Mouse (Mus musculus): ENCODE data around the gene Pcolce2. TPM values are rescaled to one million over a fixed set of nuclear protein-coding genes. Genes with fewer than 3 reads are reported as not detected.
"Not testable (repeated sequence)": the region's sequence is repeated elsewhere in the genome, so short reads cannot be mapped to it uniquely, and the experiment has no call there.

Gene Pcolce2
- 1 to 10 TPM; 4.1 to 4.6 TPM for total RNA-seq (2021)
- long read RNA-seq, full-length matches to known transcripts = 3 of 3 reads
- long read RNA-seq, partial matches to known transcripts = 0 of 3 reads
- long read RNA-seq, other reads (novel, unspliced or antisense) = 0 of 3 reads

- DNase-seq (ENCODE audit: low spot score in 2 of 2) = peak; percentile 16 to 30
Measured at GRCm38 (mm10) chr9:95637271-95638181, at the start of gene Pcolce2. Pcolce2 (plus strand) TSS chr9:95637601.

- DNase-seq (ENCODE audit: low spot score in 2 of 2) = no peak
Measured at GRCm38 (mm10) chr9:95588070-95588469, 49.3 kb upstream of the Pcolce2 start.

GRCm38 (mm10) chr9:95594291-95594690, 43.1 kb upstream of the Pcolce2 start:
- no peak for DNase-seq (ENCODE audit: low spot score in 2 of 2)

- DNase-seq (ENCODE audit: low spot score in 2 of 2) = no peak
Measured at GRCm38 (mm10) chr9:95597466-95598178, 39.8 kb upstream of the Pcolce2 start.

DNA sequence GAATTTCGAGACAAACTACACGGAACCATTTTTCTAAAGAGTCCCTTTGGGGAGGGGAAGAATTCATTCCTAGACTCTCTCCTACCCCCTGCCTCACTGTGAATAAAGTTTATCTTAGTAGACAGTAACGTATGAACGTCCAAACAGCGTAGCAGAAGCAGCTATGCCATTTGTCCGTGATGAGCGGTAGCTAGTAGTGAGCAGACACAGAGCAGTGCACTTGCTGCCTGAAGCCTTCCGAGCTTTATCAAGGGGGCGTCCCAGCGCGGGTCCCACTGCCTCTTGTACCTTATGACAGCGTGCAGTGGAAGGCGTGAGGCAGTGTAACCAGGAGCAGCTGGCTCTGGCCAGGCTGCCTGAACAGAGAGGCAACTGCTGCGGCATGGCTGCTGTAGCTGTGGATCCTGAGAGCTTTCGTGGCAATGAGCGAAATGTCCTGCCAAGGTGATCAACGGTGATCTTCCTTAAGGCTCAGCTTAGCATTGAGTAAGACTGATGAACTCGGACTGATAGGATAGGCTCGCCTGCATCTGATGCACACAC, 39.2 kb upstream of the Pcolce2 start:
- no peak for DNase-seq (ENCODE audit: low spot score in 2 of 2)

- DNase-seq (ENCODE audit: low spot score in 2 of 2) = no peak
Measured at GRCm38 (mm10) chr9:95599399-95599798, 38.0 kb upstream of the Pcolce2 start.

DNA sequence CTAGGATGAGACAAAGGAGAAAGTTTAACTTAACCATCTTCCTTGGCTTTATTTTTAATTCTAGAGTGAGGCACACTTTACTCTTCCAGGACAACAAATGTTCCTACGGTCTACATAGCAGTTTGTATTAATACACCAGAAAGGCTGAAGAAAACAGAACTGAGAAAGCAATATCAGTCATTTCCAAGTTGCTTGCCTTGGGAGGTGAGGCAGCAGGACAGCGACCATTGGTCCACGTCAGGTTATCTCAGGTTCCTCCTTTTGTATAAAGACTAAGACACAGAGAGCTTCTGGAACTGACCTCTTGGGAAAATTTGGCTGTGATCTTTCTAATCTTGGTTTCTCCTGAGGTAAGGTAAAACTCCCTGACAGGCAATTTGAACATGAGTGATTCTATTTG, 34.6 kb upstream of the Pcolce2 start:
- no peak for DNase-seq (ENCODE audit: low spot score in 2 of 2)

DNA sequence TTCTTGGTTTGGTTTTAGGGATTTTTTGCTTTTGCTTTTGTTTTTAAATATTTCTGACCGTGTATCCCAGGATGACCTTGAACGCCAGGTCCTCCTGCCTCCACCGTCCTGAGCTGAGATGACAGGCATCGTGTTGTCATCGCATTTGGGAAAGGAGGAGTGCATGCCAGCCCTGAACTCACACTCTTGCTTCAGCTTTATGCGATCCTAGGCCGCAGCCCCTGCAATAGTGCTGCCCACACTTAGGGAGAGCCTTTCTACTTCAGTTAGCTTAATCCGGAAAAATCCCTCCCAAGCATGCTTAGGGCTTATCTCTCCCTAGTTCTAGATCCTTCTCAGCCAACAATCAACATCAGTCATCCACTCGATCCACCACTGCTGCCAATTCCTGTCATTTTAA, 34.1 kb upstream of the Pcolce2 start:
- DNase-seq (ENCODE audit: low spot score in 2 of 2) = no peak

- DNase-seq (ENCODE audit: low spot score in 2 of 2) = no peak
Measured at GRCm38 (mm10) chr9:95607196-95607595, 30.2 kb upstream of the Pcolce2 start.

DNA sequence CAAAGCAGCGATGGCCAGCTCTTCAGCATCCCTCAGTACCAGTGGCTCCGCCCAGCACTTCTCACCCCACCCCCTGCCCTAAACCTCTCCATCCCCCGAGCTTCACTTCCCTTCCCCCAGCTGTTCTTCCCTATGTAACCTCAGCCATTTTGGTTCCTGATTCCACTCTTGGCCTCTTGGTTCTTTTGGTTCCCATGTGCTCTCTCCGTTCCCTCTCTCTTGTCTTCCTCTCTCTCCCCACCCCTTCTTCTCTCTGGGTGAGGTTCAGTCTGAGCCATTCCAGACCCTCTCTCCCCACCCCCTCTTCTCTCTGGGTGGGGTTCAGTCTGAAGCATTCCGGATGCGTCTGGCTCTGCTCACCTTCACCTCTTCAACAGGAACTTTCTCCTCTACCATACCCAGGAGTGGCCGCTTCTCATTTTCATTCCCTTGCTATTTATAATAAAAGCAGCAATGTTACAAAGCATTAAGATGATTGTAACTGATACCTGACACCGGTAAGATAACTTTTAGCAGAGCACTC, 25.1 kb upstream of the Pcolce2 start:
- no peak for DNase-seq (ENCODE audit: low spot score in 2 of 2)

- DNase-seq (ENCODE audit: low spot score in 2 of 2) = no peak
Measured at GRCm38 (mm10) chr9:95613426-95614127, 23.8 kb upstream of the Pcolce2 start.

GRCm38 (mm10) chr9:95614861-95615615, 22.4 kb upstream of the Pcolce2 start:
- DNase-seq (ENCODE audit: low spot score in 2 of 2) = no peak

- no peak for DNase-seq (ENCODE audit: low spot score in 2 of 2)
Measured at GRCm38 (mm10) chr9:95615961-95616360, 21.4 kb upstream of the Pcolce2 start.

DNA sequence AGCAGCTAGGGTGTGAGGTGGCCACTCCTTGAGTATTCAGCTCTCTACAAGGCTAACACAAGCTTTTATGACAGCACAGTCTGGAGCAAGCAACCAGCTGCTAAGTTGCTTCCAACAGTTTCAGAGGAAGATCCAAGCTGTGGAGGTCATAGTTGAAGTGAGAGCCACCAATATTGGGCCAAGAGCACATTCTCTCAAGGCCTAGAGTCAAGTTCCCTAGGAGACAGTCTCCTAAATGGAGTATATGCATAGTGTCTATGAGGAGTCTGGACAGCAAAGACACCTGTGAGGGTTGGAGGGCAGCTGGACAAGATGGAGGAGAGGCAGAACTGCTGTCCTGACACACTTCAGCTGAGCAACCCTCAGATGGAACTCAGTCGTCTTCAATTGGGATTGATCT, 18.8 kb upstream of the Pcolce2 start:
- no peak for DNase-seq (ENCODE audit: low spot score in 2 of 2)

DNA sequence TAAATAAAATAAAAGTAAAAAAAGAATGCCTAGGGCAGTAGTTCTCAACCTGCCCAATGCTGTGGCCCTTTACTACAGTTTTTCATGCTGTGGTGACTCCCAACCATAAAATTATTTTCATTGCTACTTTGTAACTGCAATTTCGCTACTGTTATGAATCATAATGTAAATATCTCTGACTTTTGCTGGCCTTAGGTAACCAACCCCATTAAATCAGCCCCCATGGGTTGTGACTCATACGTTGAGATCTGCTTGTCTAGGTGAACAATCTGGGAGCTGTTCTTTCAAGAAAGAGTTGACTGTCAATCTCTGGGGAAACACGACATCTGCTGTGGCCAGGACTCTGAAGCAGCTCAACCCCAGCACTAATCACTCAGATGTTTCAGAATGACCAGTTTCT, 13.3 kb upstream of the Pcolce2 start:
- no peak for DNase-seq (ENCODE audit: low spot score in 2 of 2)

GRCm38 (mm10) chr9:95628439-95628948, 8.9 kb upstream of the Pcolce2 start:
- DNase-seq (ENCODE audit: low spot score in 2 of 2) = no peak

- DNase-seq (ENCODE audit: low spot score in 2 of 2) = not testable (repeated sequence)
Measured at GRCm38 (mm10) chr9:95629561-95629960, 7.8 kb upstream of the Pcolce2 start.

DNA sequence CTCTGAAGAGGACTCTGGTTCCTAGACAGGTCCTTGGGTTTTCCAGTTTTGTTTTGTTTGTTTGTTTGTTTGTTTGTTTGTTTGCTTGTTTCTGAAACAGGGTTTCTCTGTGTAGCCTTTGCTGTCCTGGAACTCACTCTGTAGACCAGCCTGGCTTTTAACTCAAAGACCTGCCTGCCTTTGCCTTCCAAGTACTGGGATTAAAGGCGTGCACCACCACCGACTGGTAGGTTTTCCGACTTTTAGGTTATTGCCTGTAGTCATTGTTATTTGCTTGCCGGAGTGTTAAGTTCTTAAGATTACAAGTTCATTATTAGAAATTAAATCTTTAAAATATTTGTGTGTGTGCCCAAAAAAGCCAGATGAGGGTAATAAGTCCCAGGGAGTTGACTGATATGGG, 1.0 kb upstream of the Pcolce2 start:
- DNase-seq (ENCODE audit: low spot score in 2 of 2) = no peak

- DNase-seq (ENCODE audit: low spot score in 2 of 2) = no peak
Measured at GRCm38 (mm10) chr9:95639919-95640318, 2.5 kb downstream of the Pcolce2 start.

DNA sequence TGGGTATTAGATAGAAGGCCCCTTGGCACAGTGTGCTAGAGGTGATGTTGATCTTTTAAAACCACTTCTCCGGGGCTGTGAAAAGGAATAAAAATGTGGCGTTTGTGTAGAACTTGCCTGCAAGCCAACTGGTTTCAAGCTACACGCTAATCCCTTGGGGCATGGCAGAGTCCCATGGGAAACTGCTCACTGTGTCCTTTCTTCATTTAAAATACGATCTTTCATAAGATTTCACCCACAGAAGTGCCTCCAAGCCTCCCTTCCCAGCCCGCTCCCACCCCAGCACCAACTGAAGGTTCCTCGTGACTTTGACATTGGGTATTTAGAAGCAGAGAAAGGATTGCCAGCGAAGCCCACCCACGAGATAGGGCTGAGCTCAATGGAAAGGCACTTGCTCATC, 8.5 kb downstream of the Pcolce2 start:
- no peak for DNase-seq (ENCODE audit: low spot score in 2 of 2)

Data from layer of hippocampus, adult 18-20 months (tissue).